Mouse (Mus musculus): ENCODE measurements around the gene Dhx33.
A peak's percentile ranks its signal among the peaks of the same experiment; 100 is the strongest.

The Dhx33 gene

GRCm38 (mm10) chr11:71004316-71004773 is at the start of gene Dhx33:
Gene Dhx33 (minus strand): TSS chr11:71004437.
- DNase-seq (ENCODE audit: low spot score in 2 of 2): peak; percentile 90 to 93

GRCm38 (mm10) chr11:71052554-71052953 is 48.3 kb upstream of the Dhx33 start:
- DNase-seq (ENCODE audit: low spot score in 2 of 2): no peak

GRCm38 (mm10) chr11:71039526-71040298 is 35.5 kb upstream of the Dhx33 start:
- DNase-seq (ENCODE audit: low spot score in 2 of 2): no peak

- no peak for DNase-seq (ENCODE audit: low spot score in 2 of 2)
Observed at GRCm38 (mm10) chr11:71033163-71033761, 29.0 kb upstream of the Dhx33 start, which contains the start of gene 6330403K07Rik. Gene 6330403K07Rik (minus strand): TSS chr11:71033513.

- no peak for DNase-seq (ENCODE audit: low spot score in 2 of 2)
Observed at GRCm38 (mm10) chr11:71032491-71033162, 28.4 kb upstream of the Dhx33 start.

GRCm38 (mm10) chr11:71032070-71032469 is 27.8 kb upstream of the Dhx33 start:
- no peak for DNase-seq (ENCODE audit: low spot score in 2 of 2)

- no peak for DNase-seq (ENCODE audit: low spot score in 2 of 2)
Observed at GRCm38 (mm10) chr11:71029403-71030118, 25.3 kb upstream of the Dhx33 start.

GRCm38 (mm10) chr11:71028280-71028679 is 24.0 kb upstream of the Dhx33 start:
- DNase-seq (ENCODE audit: low spot score in 2 of 2): no peak

- DNase-seq (ENCODE audit: low spot score in 2 of 2): peak; percentile 93 to 99
Observed at GRCm38 (mm10) chr11:71019201-71020068, 15.2 kb upstream of the Dhx33 start, which contains the start of the genes Mis12 and Derl2. Gene Mis12 (plus strand): TSS chr11:71019611. Gene Derl2 (minus strand): TSS chr11:71019841.

GRCm38 (mm10) chr11:71018416-71019200 is 14.4 kb upstream of the Dhx33 start:
- no peak for DNase-seq (ENCODE audit: low spot score in 2 of 2)

GRCm38 (mm10) chr11:71017051-71017450 is 12.8 kb upstream of the Dhx33 start:
- no peak for DNase-seq (ENCODE audit: low spot score in 2 of 2)

GRCm38 (mm10) chr11:71012743-71013142 is 8.5 kb upstream of the Dhx33 start:
- DNase-seq (ENCODE audit: low spot score in 2 of 2): no peak

- no peak for DNase-seq (ENCODE audit: low spot score in 2 of 2)
Observed at GRCm38 (mm10) chr11:71008321-71008720, 4.1 kb upstream of the Dhx33 start.

GRCm38 (mm10) chr11:71007831-71008230 is 3.6 kb upstream of the Dhx33 start:
- DNase-seq (ENCODE audit: low spot score in 2 of 2): no peak

- DNase-seq (ENCODE audit: low spot score in 2 of 2): no peak
Observed at GRCm38 (mm10) chr11:71007026-71007425, 2.8 kb upstream of the Dhx33 start.

GRCm38 (mm10) chr11:71005046-71005445 is 809 bp upstream of the Dhx33 start:
- DNase-seq (ENCODE audit: low spot score in 2 of 2): no peak

- no peak for DNase-seq (ENCODE audit: low spot score in 2 of 2)
Observed at GRCm38 (mm10) chr11:71003611-71004315, 474 bp downstream of the Dhx33 start.

- no peak for DNase-seq (ENCODE audit: low spot score in 2 of 2)
Observed at GRCm38 (mm10) chr11:71001167-71001566, 3.1 kb downstream of the Dhx33 start.

GRCm38 (mm10) chr11:70982557-70983228 is 21.5 kb downstream of the Dhx33 start, which contains the start of gene C1qbp:
Gene C1qbp (minus strand): TSS chr11:70983026.
- DNase-seq (ENCODE audit: low spot score in 2 of 2): peak; percentile 87 to 93

Data from urinary bladder, adult 18-20 months (tissue).